Mouse (Mus musculus) ES-E14 (cell line): Measurements from ENCODE around the gene Adamts20.

Experiments
- CHD2 ChIP-seq: IDR thresholded peaks from 2 replicates; pipeline ENCODE4 v1.6.1; 2014; ENCODE audit warnings: mild to moderate bottlenecking, low read depth, low read length, inconsistent platforms
- MAFK ChIP-seq: IDR thresholded peaks from 2 replicates; pipeline ENCODE4 v1.6.1; 2014; ENCODE audit warnings: mild to moderate bottlenecking, low read depth, low read length, inconsistent platforms; ENCODE audit not compliant: insufficient read depth

- TF ChIP-seq CHD2 = no peak
- TF ChIP-seq MAFK = no peak
These were observed 13.5 kb upstream of the Adamts20 start for GRCm38 (mm10) chr15:94478706-94479105.
